Mouse (Mus musculus): Measurements from ENCODE around the gene Olfr1181.
"Not testable (repeated sequence)": the region's sequence is repeated elsewhere in the genome, so short reads cannot be mapped to it uniquely, and the experiment has no call there.

Gene Olfr1181

GRCm38 (mm10) chr2:88426071-88426470 is at the start of gene Olfr1181:
Gene Olfr1181, minus strand, starts transcription at chr2:88426171.
- DNase-seq (ENCODE audit: low spot score in 2 of 2): no peak

GRCm38 (mm10) chr2:88454567-88454966 is 28.6 kb upstream of the Olfr1181 start, which contains the start of gene Olfr1183:
Gene Olfr1183, plus strand, starts transcription at chr2:88454867.
- DNase-seq (ENCODE audit: low spot score in 2 of 2): not testable (repeated sequence)

- DNase-seq (ENCODE audit: low spot score in 2 of 2): no peak
Observed at GRCm38 (mm10) chr2:88449031-88449430, 23.1 kb upstream of the Olfr1181 start, which contains the start of gene Gm13757. Gene Gm13757, minus strand, starts transcription at chr2:88449131.

GRCm38 (mm10) chr2:88419051-88419450 is 6.9 kb downstream of the Olfr1181 start, which contains the start of gene Olfr1180:
Gene Olfr1180, minus strand, starts transcription at chr2:88419151.
- no peak for DNase-seq (ENCODE audit: low spot score in 2 of 2)

- no peak for DNase-seq (ENCODE audit: low spot score in 2 of 2)
Observed at GRCm38 (mm10) chr2:88406353-88406752, 19.6 kb downstream of the Olfr1181 start, which contains the start of gene Olfr1179. Gene Olfr1179, minus strand, starts transcription at chr2:88406453.

- DNase-seq (ENCODE audit: low spot score in 2 of 2): no peak
Observed at GRCm38 (mm10) chr2:88386762-88387161, 39.2 kb downstream of the Olfr1181 start, which contains the start of gene Olfr1178. Gene Olfr1178, plus strand, starts transcription at chr2:88387062.
